Mouse (Mus musculus) heart, adult 2 months (tissue): ENCODE data around the gene 2310033P09Rik. TPM values are rescaled to one million over a fixed set of nuclear protein-coding genes. Genes with fewer than 3 reads are reported as not detected.

ENCODE experiments used
- DNase-seq, 2 experiments: peaks; one replicate each; pipeline ENCODE4 v3.0.0; 2021
- H3K27ac ChIP-seq: fragments of 200-600 bp; 2 replicates; pipeline ENCODE4 v1.8.1; 2022
- H3K27me3 ChIP-seq: fragments of 200-500 bp; 2 replicates; pipeline ENCODE4 v1.6.1; 2012; ENCODE audit warnings: mild to moderate bottlenecking, low read length, inconsistent platforms, mixed read lengths; ENCODE audit not compliant: control insufficient read depth, insufficient read depth
- H3K36me3 ChIP-seq: fragments of 200-500 bp; 2 replicates; pipeline ENCODE4 v1.6.1; 2012; ENCODE audit warnings: low read length, inconsistent platforms; ENCODE audit not compliant: control insufficient read depth, insufficient read depth
- H3K4me1 ChIP-seq: fragments of 200-500 bp; 2 replicates; pipeline ENCODE4 v1.6.1; 2011; ENCODE audit warnings: low read length; ENCODE audit not compliant: control insufficient read depth, insufficient read depth
- H3K4me3 ChIP-seq: fragments of 200-600 bp; 2 replicates; pipeline ENCODE4 v1.8.1; 2022
- H3K79me2 ChIP-seq: fragments of 200-500 bp; replicated peaks from 2 replicates; pipeline ENCODE4 v1.6.1; 2012; ENCODE audit warnings: mild to moderate bottlenecking, inconsistent platforms, low read length, moderate library complexity, mixed read lengths; ENCODE audit not compliant: control insufficient read depth, insufficient read depth
- H3K9ac ChIP-seq: fragments of 200-500 bp; 2 replicates; pipeline ENCODE4 v1.6.1; 2012; ENCODE audit warnings: low read depth, mild to moderate bottlenecking, control low read depth, inconsistent platforms, low read length, mixed read lengths
- CTCF ChIP-seq: fragments of 200-600 bp; IDR thresholded peaks from 2 replicates; pipeline ENCODE4 v1.8.1; 2022; ENCODE audit warnings: antibody characterized with exemption, mild to moderate bottlenecking, moderate library complexity
- EP300 ChIP-seq: fragments of 200-500 bp; IDR thresholded peaks from 2 replicates; pipeline ENCODE4 v1.6.1; 2011; ENCODE audit warnings: low read depth, low read length, control low read depth; ENCODE audit not compliant: insufficient read depth
- POLR2A ChIP-seq: fragments of 200-500 bp; IDR thresholded peaks from 2 replicates; pipeline ENCODE4 v1.6.1; 2011; ENCODE audit warnings: mild to moderate bottlenecking, low read depth, low read length, control low read depth; ENCODE audit not compliant: insufficient read depth
- WGBS: fragments of 180-500 bp; shearing (Covaris S2); methylation state at CpG from one replicate; pipeline ENCODE4 v1.1.7; 2018; 5-methylcytosine and 5-hydroxymethylcytosine counted together
- intact Hi-C: fragments of 180-260 bp; cut with DNase I; formaldehyde crosslinking; loops from one replicate; pipeline ENCODE4 v1.15.1; 2025
- polyA plus RNA-seq: library from polyadenylated mRNA; depleted of rRNA; stranded (reverse); fragments of >200 nt; gene quantifications from 2 replicates; pipeline ENCODE4 v1.2.3, GENCODE M21; 2012
- total RNA-seq, 2 experiments: library from RNA; stranded (reverse); gene quantifications; 2 replicates each; pipeline ENCODE4 v1.2.3; 2021

The 2310033P09Rik gene
- total and polyA plus RNA-seq, 3 experiments, result 8.4 to 12.1 (median 9.4) TPM

DNA sequence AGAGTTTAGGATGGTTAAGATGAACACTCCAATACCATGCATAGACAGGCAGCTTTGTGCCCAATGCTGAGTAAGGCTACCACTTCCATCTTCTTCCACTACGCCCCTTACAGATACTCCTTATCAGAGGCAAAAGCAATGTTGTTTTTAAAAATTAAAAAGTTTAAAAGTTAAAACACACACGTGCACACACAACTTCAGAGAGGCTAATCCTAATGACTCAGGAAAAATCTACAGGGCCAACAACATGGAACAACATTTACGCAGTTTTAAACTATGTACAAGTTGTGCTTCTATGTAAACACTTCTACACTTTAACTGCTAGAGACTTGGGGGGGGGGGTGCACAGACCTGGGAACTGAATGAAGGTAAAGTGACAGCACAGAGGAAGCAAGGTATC lies 15.9 kb downstream of the 2310033P09Rik start:
- intact Hi-C loops, result no loop called here
- TF ChIP-seq POLR2A, result no peak
- no peak for TF ChIP-seq CTCF

DNA sequence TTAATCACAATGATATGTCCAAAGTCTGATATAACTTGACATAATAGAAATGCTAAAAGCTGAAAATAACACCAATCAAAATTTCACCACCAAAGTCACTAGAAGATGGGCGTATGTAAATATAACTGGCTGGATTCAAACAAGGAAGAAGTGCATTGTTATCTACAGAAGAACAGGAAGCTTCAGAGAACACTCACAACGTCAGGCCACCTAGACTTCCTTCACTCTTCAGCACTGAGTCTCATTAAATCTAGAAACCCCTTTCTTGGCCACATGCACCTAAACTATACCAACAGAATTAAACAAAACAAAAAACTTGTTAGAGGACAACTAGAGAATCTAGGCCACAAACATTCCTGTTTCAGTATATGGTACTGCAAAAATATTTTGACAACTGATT lies 16.3 kb downstream of the 2310033P09Rik start:
- no peak overlapping the region for H3K4me3 ChIP-seq

More for the DNA sequence above, 15.9 kb downstream of the 2310033P09Rik start:
- Histone ChIP-seq H3K79me2 (peaks cover 13% of the 10 kb centered on the region), H3K4me1 (peaks cover 31% of the 10 kb centered on the region), H3K9ac (no peak overlapping the region), H3K4me3 (no peak overlapping the region), H3K36me3 (peaks cover 52% of the 10 kb centered on the region), H3K27me3 (no peaks in the 10 kb centered on the region), H3K27ac (no peak overlapping the region)
- 62% methylated on average over 3 of the region's 3 CpGs for WGBS
- DNase-seq, result no peak

DNA sequence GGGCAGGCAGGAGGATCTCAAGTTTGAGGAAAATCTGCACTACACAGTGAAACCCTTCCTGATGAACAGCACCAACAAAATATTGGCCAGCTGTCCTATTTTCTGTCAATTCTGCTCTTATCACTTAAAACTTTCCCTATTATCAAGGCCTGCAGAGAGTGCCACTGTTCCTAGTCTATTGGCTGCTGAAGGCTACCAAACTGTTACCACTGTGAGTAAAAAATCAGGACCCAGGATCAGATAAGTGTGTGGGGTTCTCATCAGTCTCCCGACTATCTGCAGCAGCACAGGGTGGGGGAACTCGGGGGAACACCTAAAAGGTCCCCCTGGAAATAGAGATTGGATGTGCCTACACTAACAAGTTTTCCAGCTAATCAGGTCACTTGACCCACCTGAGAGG lies 17.0 kb downstream of the 2310033P09Rik start:
- TF ChIP-seq CTCF (no peak), POLR2A (no peak)
- Histone ChIP-seq H3K9ac (no peak overlapping the region), H3K36me3 (peaks cover 47% of the 10 kb centered on the region), H3K79me2 (peaks cover 13% of the 10 kb centered on the region), H3K4me1 (peaks cover 31% of the 10 kb centered on the region), H3K27ac (no peak overlapping the region), H3K4me3 (no peak overlapping the region), H3K27me3 (no peaks in the 10 kb centered on the region)
- whole genome bisulfite sequencing, result 25% methylated on average over 2 of the region's 2 CpGs
- DNase-seq, result no peak
- intact Hi-C loops, result loop anchor here (5.0 kb wide), 1 partner anchor 33 kb away; the partner anchor contains the start of gene Guk1

More for the DNA sequence above, 16.3 kb downstream of the 2310033P09Rik start:
- peaks cover 51% of the 10 kb centered on the region for H3K36me3 ChIP-seq
- peaks cover 31% of the 10 kb centered on the region for H3K4me1 ChIP-seq
- no peak overlapping the region for H3K9ac ChIP-seq
- no peak for DNase-seq
- TF ChIP-seq CTCF (no peak), POLR2A (no peak)
- H3K79me2 ChIP-seq, result peaks cover 13% of the 10 kb centered on the region
- whole genome bisulfite sequencing, result 5% methylated on average over 2 of the region's 2 CpGs
- H3K27ac ChIP-seq, result no peak overlapping the region
- intact Hi-C loops, result no loop called here
- no peaks in the 10 kb centered on the region for H3K27me3 ChIP-seq

DNA sequence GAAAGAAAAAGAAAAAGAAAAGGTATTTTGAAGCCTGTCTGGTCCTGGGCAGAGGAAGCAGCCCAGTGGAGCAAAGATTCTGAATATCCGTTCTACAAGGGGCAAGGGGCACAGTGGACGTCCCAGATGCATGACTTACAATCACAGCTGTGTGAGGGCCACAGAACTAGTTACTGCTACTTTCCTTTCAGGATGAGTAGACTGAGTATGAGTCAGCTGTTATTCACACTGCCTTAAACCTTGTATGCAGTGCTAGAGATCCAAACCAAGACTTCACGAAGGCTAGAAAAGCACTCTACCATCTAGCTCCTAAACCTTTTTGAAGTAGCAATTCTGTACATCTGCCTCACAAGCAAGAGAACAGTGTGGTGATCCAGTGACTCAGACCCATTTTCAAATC lies 18.1 kb downstream of the 2310033P09Rik start:
- Histone ChIP-seq H3K27me3 (no peaks in the 10 kb centered on the region), H3K4me3 (peak overlapping the region; percentile 90), H3K79me2 (peaks cover 13% of the 10 kb centered on the region), H3K27ac (peak overlapping the region; percentile 100), H3K36me3 (peaks cover 46% of the 10 kb centered on the region), H3K4me1 (peaks cover 28% of the 10 kb centered on the region), H3K9ac (peak overlapping the region; percentile 6; the same call in 1 of the 2 replicates)
- WGBS, result 7% methylated on average over 3 of the region's 3 CpGs
- intact Hi-C loops, result loop anchor here (2.0 to 5.0 kb wide), 3 partner anchors 17 to 63 kb away; partner anchors contain the start of genes 2310033P09Rik, Guk1 and Iba57
- DNase-seq, result no peak
- no peak for TF ChIP-seq EP300

DNA sequence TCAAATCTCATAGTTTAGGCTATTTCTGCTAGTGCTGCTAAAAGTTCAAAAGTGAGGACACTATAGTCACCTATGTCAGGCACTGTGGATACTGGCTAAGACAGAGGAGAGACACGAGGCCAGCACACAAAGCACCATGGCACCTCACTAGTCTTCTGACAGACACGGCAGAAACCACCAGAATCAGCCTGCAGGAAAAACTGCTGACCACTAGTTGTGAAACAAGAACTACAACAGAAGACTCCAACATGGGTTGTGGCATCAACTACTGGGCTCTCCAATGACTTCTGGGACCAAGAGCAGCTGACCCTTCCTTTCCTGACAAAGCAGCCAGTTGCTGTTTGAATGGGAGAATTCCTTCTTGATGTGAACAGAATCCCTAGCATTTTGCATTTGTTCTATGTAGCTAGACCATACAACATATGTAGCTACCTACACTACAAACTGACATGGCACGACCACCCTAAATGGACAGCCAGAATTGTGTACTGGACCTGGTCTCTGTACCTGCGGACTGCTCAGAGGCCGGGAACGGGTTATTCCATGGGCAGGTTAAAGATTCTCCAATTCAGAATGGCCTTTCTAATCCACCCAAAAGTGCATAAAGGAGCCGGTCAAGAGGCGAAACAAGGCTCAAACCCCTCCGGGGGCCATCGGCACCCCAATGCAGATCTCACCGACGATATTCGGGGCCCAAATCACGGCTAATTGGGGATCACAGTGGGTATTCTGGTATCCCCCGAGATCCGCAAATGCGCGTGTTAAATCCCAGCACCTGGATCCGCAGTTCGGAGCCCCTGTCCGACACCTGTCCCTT lies 18.9 kb downstream of the 2310033P09Rik start:
- H3K4me3 ChIP-seq, result peak overlapping the region; percentile 90
- H3K27ac ChIP-seq, result peak overlapping the region; percentile 100
- H3K9ac ChIP-seq, result peak overlapping the region; percentile 93
- H3K27me3 ChIP-seq, result no peaks in the 10 kb centered on the region
- H3K79me2 ChIP-seq, result peaks cover 9% of the 10 kb centered on the region
- peaks cover 40% of the 10 kb centered on the region for H3K36me3 ChIP-seq
- peak in 1 of 2 experiments; percentile 29 for DNase-seq
- TF ChIP-seq CTCF (no peak), POLR2A (no peak), EP300 (no peak)
- peaks cover 24% of the 10 kb centered on the region for H3K4me1 ChIP-seq
- WGBS, result 2% methylated on average over 21 of the region's 21 CpGs
- intact Hi-C loops, result loop anchor here (2.0 to 5.0 kb wide), 3 partner anchors 18 to 64 kb away; partner anchors contain the start of genes 2310033P09Rik, Guk1 and Iba57

DNA sequence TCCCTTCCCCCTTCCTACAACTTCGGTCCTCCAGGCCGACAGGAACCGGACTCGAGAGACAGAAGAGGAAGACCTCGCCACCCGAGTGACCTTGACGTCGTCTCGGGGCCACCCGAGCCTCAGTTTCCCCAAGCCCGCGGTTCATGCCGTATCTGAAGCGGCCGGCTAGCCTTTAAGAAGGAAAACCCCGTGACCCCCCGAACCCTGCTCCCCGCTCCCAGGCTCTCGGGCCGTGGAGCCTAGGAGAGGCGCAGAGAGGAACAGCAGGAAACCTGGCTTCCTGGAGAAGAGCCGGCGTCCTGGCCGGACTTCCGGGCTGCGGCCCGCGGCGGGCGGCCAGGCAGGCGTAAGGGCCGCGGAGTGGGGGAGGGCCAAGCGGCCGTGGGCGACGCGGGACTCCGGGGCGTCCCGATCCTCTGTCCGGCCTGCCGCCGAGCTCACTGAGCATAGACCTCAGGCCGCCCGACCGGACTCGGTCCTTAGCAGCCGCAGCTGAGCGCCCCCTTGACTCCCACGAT lies 19.5 kb downstream of the 2310033P09Rik start:
- Histone ChIP-seq H3K27me3 (no peaks in the 10 kb centered on the region), H3K36me3 (peaks cover 37% of the 10 kb centered on the region), H3K79me2 (peaks cover 7% of the 10 kb centered on the region), H3K4me3 (peak overlapping the region; percentile 90), H3K9ac (peak overlapping the region; percentile 93), H3K27ac (peak overlapping the region; percentile 100), H3K4me1 (peaks cover 22% of the 10 kb centered on the region)
- intact Hi-C loops, result loop anchor here (2.0 to 5.0 kb wide), 3 partner anchors 19 to 65 kb away; partner anchors contain the start of genes 2310033P09Rik, Guk1 and Iba57
- no peak for TF ChIP-seq EP300
- TF ChIP-seq POLR2A, result no peak
- TF ChIP-seq CTCF, result no peak
- WGBS, result under 1% methylated on average over 51 of the region's 51 CpGs
- DNase-seq, result no peak
